7 mouse cellular contexts compared by ENCODE assay signal in genomic region chr2:130362511-130363026, GRCm38 (mm10). TPM values are rescaled to one million over a fixed set of nuclear protein-coding genes. Genes with fewer than 3 reads are reported as not detected.
DNase-seq lines count a peak whose midpoint lies in the region; ATAC-seq and TF ChIP-seq lines count a peak whose summit lies in the region.

No protein-coding gene starts in this region.

- no peak for ATAC-seq in heart, embryonic 12.5 days (ENCODE audit: insufficient number of reproducible peaks, low FRiP score)
- peak; percentile 46; the same call in 1 of the 2 replicates for ATAC-seq in lung, postnatal 0 days

- no peak overlapping the region for H3K4me2 ChIP-seq in heart, embryonic 12.5 days
- H3K4me2 ChIP-seq in lung, postnatal 0 days (replicated peaks; ENCODE audit: low read depth, low read length) = no peak overlapping the region

- no peak for TF ChIP-seq EP300 in lung, postnatal 0 days (IDR thresholded peaks at IDR 0.05)

- H3K4me1 ChIP-seq in E14TG2a.4 (replicated peaks; ENCODE audit: low read depth, low read length) = peaks cover 19% of the 10 kb centered on the region
- peaks cover 19% of the 10 kb centered on the region for H3K4me1 ChIP-seq in heart, embryonic 12.5 days (replicated peaks)
- no peaks in the 10 kb centered on the region for H3K4me1 ChIP-seq in lung, postnatal 0 days (ENCODE audit: insufficient read depth, low read depth, low read length)

- 4% methylated on average over 14 of the region's 14 CpGs for WGBS in heart, embryonic 12.5 days
- 6% methylated on average over 13 of the region's 14 CpGs for WGBS in lung, postnatal 0 days

- TF ChIP-seq CTCF in E14TG2a.4 (conservative IDR thresholded peaks at IDR 0.05; ENCODE audit: low read length) = peak; percentile 85
- TF ChIP-seq CTCF in lung, postnatal 0 days (IDR thresholded peaks at IDR 0.05) = peak; percentile 82

- H3K27me3 ChIP-seq in E14TG2a.4 (ENCODE audit: insufficient read depth, low read length) = peaks cover 78% of the 10 kb centered on the region
- H3K27me3 ChIP-seq in heart, embryonic 12.5 days (replicated peaks) = peaks cover 76% of the 10 kb centered on the region
- H3K27me3 ChIP-seq in lung, postnatal 0 days (replicated peaks; ENCODE audit: insufficient read depth, low read length) = peaks cover 28% of the 10 kb centered on the region

- peak overlapping the region; percentile 75 for H3K4me3 ChIP-seq in E14TG2a.4 (replicated peaks; ENCODE audit: low read length)
- 0 out of 2 replicates have a peak overlapping the region, but pooled peaks have one; percentile 20 for H3K4me3 ChIP-seq in heart, embryonic 12.5 days
- H3K4me3 ChIP-seq in lung, postnatal 0 days (ENCODE audit: low read depth, low read length) = no peak overlapping the region

- H3K36me3 ChIP-seq in E14TG2a.4 (ENCODE audit: insufficient read depth, low read length) = no peaks in the 10 kb centered on the region
- H3K36me3 ChIP-seq in heart, embryonic 12.5 days = no peaks in the 10 kb centered on the region
- H3K36me3 ChIP-seq in lung, postnatal 0 days (ENCODE audit: insufficient read depth, low read length) = no peaks in the 10 kb centered on the region

- H3K27ac ChIP-seq in heart, embryonic 12.5 days (ENCODE audit: poor library complexity, severe bottlenecking) = no peak overlapping the region
- no peak overlapping the region for H3K27ac ChIP-seq in lung, postnatal 0 days (ENCODE audit: low read length)

- H3K9me3 ChIP-seq in E14TG2a.4 (ENCODE audit: low read length) = 0 out of 2 replicates have a peak, but pooled peaks cover 3% of the 10 kb centered on the region
- H3K9me3 ChIP-seq in heart, embryonic 12.5 days (replicated peaks) = no peaks in the 10 kb centered on the region
- H3K9me3 ChIP-seq in lung, postnatal 0 days (ENCODE audit: low read length) = no peaks in the 10 kb centered on the region

- H3K9ac ChIP-seq in heart, embryonic 12.5 days = no peak overlapping the region
- no peak overlapping the region for H3K9ac ChIP-seq in lung, postnatal 0 days (replicated peaks; ENCODE audit: low read depth)

- peak; percentile 41 for DNase-seq in 3134 (ENCODE audit: extremely low read depth, insufficient read length, low spot score)
- DNase-seq in cerebellum, postnatal 10 days = peak; percentile 67 to 69
- DNase-seq in kidney, postnatal 25 days = peak; percentile 62
- DNase-seq in lung, postnatal 0 days (ENCODE audit: low spot score) = peak; percentile 73
- DNase-seq in right cerebral cortex, postnatal 25 days = peak; percentile 42

RNA-seq across cellular contexts. Expression of gene Cpxm1, which starts 34.8 kb away (rescaled TPM):
- 32.2 and 33.3 TPM in 2 replicates for polyA plus RNA-seq in heart, embryonic 12.5 days (2016; fragmentation: Nextera tagmentation; extraction: Ambion mirVana)
- polyA plus RNA-seq in lung, postnatal 0 days (2015; fragmentation: Nextera tagmentation; extraction: Ambion mirVana) = 13.9 and 14.9 TPM in 2 replicates

RNA-seq across cellular contexts. Expression of gene Gm28372, which starts 42.5 kb away (rescaled TPM):
- polyA plus RNA-seq in heart, embryonic 12.5 days (2016; fragmentation: Nextera tagmentation; extraction: Ambion mirVana) = 0.09 and 0.24 TPM in 2 replicates
- polyA plus RNA-seq in lung, postnatal 0 days (2015; fragmentation: Nextera tagmentation; extraction: Ambion mirVana) = 0.10 TPM in 1 of 2 replicates, not detected in the other

RNA-seq across cellular contexts. Expression of gene 1700020A23Rik, which starts 42.5 kb away (rescaled TPM):
- polyA plus RNA-seq in heart, embryonic 12.5 days (2016; fragmentation: Nextera tagmentation; extraction: Ambion mirVana) = not detected in 2 replicates
- polyA plus RNA-seq in lung, postnatal 0 days (2015; fragmentation: Nextera tagmentation; extraction: Ambion mirVana) = not detected in 2 replicates

RNA-seq across cellular contexts. Expression of gene Tmem239, which starts 43.7 kb away (rescaled TPM):
- not detected in 2 replicates for polyA plus RNA-seq in heart, embryonic 12.5 days (2016; fragmentation: Nextera tagmentation; extraction: Ambion mirVana)
- not detected in 2 replicates for polyA plus RNA-seq in lung, postnatal 0 days (2015; fragmentation: Nextera tagmentation; extraction: Ambion mirVana)
